Mouse (Mus musculus) heart, postnatal 14 days (tissue): ENCODE data around the gene 1700017D01Rik. TPM values are rescaled to one million over a fixed set of nuclear protein-coding genes. Genes with fewer than 3 reads are reported as not detected.

Experiments used
- DNase-seq, 2 experiments: peaks; one replicate each; pipeline ENCODE4 v3.0.0; 2021 to 2022
- intact Hi-C: fragments of 180-260 bp; cut with DNase I; formaldehyde crosslinking; loops from one replicate; pipeline ENCODE4 v1.15.1; 2025
- total RNA-seq, 2 experiments: library from RNA; stranded (reverse); gene quantifications; 2 replicates each; pipeline ENCODE4 v1.2.3; 2021

Gene 1700017D01Rik
- total RNA-seq, 2 experiments from 2014 or later: not detected

- no peak for DNase-seq
- intact Hi-C loops: no loop called here
Measured at GRCm38 (mm10) chr19:11049426-11049825, 81.2 kb downstream of the 1700017D01Rik start.

DNA sequence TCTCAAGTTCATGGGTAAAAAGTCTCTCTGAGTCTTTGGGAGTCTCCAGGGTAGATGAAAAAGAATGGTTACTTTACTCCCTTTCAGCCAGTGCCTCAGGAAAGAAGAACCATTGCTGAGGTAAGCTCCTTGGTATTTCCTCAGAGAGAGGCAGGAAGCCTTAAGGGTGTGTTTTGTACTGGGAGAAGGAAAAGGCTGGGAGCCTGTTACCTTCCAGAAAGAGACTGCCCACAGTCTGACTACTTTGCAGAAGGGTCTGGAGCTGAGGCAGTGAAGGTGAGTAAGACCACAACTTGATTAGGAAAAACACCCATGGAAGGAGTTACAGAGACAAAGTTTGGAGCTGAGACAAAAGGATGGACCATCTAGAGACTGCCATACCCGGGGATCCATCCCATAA lies 82.2 kb downstream of the 1700017D01Rik start:
- intact Hi-C loops: no loop called here
- DNase-seq: peak in 1 of 2 experiments; percentile 5

DNA sequence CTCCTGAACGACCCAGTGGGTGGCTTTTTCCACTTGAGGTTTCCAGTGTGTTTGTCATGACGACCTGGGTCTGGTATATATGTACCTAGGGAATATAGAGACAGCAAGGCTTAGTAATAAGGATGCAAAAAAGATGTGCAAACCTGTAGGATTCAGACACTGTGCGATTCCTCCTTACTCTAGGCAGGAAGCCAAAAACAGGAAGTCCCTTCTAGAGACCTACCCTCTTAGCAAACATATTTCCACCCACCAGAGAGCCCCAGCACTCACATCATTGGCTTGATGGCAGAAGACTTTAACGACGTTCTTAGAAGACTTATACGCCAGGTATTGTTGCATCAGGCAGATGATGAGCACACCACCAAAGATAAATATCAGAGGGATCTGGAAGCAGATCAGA lies 82.7 kb downstream of the 1700017D01Rik start:
- intact Hi-C loops: no loop called here

More for the DNA sequence above, 82.7 kb downstream of the 1700017D01Rik start:
- no peak for DNase-seq

Other genes with a start within 250 kb of the 1700017D01Rik start
- 10 to 100 TPM; 80.3 to 85.0 TPM for gene Tmem109, start 248.9 kb downstream of the 1700017D01Rik start, total RNA-seq
- gene Prpf19, start 235.6 kb downstream of the 1700017D01Rik start, total RNA-seq: 100 to 1,000 TPM; 184 to 192 TPM
- gene Zp1, start 210.2 kb downstream of the 1700017D01Rik start, total RNA-seq: not detected
- gene Ptgdr2, start 193.7 kb downstream of the 1700017D01Rik start, total RNA-seq: under 1 TPM in 1 of 2 experiments, not detected in 1; 0.14 TPM
- gene Ccdc86, start 181.6 kb downstream of the 1700017D01Rik start, total RNA-seq: 1 to 10 TPM; 5.3 to 6.4 TPM
- gene Ms4a10, start 156.2 kb downstream of the 1700017D01Rik start, total RNA-seq: not detected
- gene Ms4a15, start 137.6 kb downstream of the 1700017D01Rik start, total RNA-seq: not detected
- not detected for gene Ms4a18, start 112.8 kb downstream of the 1700017D01Rik start, total RNA-seq
- gene Ms4a8a, start 49.8 kb downstream of the 1700017D01Rik start, total RNA-seq: 1 to 10 TPM; 1.8 to 2.7 TPM
- gene 1700025F22Rik, start 34.4 kb upstream of the 1700017D01Rik start, total RNA-seq: not detected
- gene Ms4a13, start 65.9 kb upstream of the 1700017D01Rik start, total RNA-seq: not detected
- gene Ms4a12, start 101.6 kb upstream of the 1700017D01Rik start, total RNA-seq: not detected
- gene Ms4a1, start 135.4 kb upstream of the 1700017D01Rik start, total RNA-seq: under 1 TPM; 0.59 to 0.74 TPM
- gene Ms4a5, start 153.0 kb upstream of the 1700017D01Rik start, total RNA-seq: not detected
- under 1 TPM in 1 of 2 experiments, not detected in 1; 0.10 TPM for gene Ms4a14, start 183.6 kb upstream of the 1700017D01Rik start, total RNA-seq
- 1 to 10 TPM; 1.1 to 1.3 TPM for gene Ms4a7, start 205.3 kb upstream of the 1700017D01Rik start, total RNA-seq
- 10 to 100 TPM in 1 of 2 experiments, 1 to 10 TPM in 1; 7.6 to 10.7 TPM for gene Ms4a4a, start 244.6 kb upstream of the 1700017D01Rik start, total RNA-seq